Mouse (Mus musculus) lung, postnatal 14 days (tissue): ENCODE measurements at regions not wholly inside any gene's neighbourhood (a gene's known extent, or its start where the extent isn't known, plus 50 kb on each side); places are given as distances from the start of the nearest gene placed in this dataset.
A peak's percentile ranks its signal among the peaks of the same experiment; 100 is the strongest.
"Not testable (repeated sequence)": the region's sequence is repeated elsewhere in the genome, so short reads cannot be mapped to it uniquely, and the experiment has no call there.

Experiments used
- DNase-seq: peaks from one replicate; pipeline ENCODE4 v3.0.0; 2021

DNA sequence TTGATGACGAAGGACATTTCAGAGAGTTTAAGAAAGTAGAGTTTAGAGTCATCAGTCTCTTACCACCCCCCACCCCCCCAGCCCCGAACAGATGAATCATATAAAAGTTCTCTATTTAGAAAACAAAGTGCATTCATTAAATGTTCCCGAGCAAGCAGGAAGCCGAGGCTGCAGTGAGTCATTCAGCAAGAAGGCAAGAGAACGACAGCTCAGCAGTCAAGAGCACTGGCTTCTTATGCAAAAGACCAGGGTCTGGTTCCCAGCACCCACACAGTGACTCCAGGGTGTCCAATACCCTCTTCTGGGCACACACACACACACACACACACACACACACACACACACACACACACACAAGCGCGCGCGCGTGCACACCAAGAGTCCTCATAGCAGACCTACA lies 107.0 kb upstream of the Spata13 start:
- no peak for DNase-seq

DNA sequence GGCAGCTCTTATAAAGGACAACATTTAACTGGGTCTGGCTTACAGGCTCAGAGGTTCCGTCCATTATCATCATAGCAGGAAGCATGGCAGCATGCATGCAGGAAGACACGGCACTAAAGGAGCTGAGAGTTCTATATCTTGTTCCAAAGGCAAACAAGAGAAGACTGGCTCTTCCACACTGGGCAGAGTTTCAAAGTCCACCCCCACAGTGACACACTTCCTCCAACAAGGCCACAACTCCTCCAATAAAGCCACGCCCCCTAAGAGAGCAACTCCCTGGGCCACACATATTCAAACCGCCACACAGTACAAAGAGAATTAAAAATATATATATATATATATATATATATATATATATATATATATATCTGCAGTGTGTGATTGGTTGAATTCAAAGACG lies 105.8 kb upstream of the Spata13 start:
- peak; percentile 32 for DNase-seq

DNA sequence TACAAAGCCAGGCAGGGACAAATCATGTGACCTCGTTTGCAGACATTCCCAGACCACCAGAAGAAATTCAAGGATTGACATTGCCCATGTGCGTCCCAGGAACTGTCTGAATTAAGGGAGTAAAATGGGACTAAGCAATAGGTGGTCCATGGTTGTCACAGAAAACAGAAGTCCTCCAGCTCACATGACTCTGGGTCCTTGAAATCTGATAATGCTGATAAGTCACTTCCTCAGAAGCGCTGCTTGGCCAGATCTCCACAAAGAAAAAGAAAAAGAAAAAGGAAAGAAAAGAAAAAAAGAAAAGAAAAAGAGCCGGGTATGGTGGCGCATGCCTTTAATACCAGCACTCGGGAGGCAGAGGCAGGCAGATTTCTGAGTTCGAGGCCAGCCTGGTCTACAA lies 105.3 kb upstream of the Spata13 start:
- DNase-seq: no peak

DNA sequence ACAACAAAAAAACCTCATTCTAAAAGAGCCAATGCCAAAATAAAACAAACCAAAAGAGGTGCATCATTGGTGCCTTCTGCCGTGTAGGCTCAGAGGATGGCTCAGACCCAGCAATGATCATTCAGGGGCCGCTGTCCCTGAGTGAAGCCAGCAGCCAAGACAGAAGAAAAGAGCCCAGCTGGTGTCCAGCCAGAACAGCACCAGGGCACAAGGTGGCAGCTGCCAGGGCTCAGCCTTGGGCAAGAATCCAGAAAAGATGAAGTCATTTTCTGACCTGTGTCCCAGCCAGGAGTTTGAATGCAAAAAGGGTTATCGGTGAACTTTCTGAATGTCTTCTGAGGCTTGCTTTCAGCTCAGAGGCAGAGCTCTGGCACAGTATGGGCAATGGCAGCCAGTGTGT lies 104.8 kb upstream of the Spata13 start:
- peak; percentile 43 for DNase-seq

DNA sequence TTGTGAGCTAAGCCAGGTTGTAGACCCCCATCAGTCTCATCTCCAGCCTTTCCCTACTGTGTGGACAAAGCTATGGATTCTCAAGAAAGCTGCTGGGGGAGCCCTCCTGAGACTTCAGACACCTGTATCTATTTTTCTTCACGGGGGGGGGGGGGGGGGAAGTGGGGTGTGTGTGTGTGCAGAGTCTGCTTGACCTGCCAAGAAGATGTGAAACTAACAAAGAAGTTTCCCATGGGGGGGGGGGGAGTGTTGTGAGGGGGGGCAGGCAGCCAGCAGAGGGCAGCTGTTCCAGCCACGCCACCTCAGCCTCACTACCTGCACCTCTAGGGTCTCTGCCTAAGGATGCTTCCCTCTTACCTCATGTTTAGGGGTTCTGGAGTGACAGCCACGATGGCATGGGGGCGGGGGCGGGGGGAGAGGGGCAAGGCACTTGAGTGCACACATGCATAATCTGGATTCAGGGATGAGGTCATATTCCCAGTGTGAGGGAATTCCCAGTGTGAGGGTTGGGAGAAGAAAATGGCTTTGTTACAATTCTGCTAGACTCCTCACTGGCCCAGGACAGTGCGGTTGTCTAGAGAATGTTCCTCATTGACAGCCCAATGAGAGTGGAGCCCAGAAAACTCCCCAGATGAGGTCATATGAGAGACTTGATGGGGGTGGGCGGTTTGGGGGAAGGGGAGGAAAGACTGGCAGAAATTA lies 104.0 kb upstream of the Spata13 start:
- no peak for DNase-seq

DNA sequence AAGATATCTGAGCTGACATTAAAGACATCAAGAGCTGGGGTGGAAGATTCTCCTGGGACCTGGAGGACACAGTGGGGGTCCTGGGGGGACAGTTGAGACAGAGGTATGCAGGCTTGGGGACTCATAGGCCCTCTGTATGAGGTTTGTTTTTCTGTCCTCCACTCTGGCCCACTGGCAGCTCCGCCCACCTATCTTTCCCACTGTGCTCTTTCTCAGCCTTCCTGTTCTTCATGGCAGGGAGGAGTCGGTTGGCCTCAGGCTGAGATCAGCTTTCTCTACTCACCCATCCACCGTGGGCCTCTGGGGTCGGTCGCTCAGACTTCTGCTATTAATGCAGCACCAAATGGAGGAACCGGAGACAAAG lies 103.5 kb upstream of the Spata13 start:
- no peak for DNase-seq

DNA sequence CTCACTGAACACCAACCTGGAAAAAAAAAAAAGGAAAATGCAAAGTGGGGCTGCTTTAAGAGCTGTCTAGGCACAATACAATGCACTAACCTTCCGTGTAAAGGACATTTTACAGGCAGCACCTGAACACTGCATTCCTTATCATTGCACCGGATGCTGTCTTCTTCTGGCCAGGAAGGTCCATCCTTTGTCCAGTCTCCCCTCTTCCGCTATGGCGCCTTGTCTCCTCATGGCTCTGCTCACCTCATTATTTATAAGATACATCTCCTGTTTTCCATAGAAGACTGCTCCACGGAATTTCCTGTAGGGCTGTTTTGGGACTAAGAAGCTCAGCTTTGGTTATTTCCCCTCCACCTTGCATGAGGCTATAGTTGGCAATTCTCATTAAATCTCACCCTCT lies 102.8 kb upstream of the Spata13 start:
- no peak for DNase-seq

DNA sequence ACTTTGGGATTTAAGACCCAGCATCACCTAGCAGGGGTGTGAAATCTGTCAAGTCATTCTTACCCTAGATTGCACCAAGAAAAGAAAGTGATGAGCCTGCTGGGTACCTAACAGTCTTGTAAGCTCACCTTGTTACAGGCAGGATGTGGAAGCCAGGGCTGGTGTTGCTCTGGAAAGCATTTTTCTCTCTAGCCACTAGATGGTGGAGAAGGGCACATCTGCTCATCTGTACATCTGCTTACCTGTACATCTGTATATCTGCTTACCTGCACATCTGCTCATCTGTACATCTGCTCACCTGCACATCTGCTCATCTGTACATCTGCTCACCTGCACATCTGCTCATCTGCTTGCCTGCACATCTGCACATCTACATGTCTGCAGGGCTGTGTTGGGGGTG lies 102.0 kb upstream of the Spata13 start:
- no peak for DNase-seq

DNA sequence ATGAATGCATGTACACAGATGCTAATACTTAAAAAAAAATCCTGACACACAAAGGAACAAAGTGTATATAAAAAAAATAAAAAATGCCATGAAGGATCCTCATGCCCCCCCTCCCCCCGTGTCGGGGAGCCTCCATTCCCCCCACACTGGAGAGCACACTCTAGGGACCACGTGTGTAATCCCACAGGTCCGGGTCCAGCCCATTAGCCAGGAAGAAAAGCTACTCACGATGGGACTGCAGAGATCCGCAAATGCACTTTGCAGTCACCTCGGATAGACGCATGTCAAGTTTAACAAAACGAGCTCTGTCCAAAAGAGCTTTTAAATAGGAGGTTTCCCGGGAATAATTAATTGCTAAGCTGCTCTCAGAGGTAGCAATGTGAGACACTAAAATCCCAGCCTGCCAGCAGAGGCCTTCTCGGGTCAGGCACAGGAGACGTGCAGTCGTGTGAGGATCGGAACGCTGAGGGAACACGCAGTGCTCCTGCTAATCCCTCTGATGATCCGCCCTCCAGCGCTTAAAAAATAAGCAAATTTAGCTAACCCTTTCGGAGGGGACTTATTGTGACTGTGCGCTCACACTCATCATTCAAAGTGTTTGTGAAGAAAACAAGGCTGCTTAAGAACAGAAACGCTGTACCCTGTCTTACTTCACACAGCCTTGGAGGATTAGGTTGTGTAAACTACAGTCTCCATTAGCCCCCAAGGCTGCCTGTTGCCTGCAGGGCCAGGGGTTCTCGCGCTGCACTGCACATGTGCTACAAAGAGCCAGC lies 100.2 kb upstream of the Spata13 start:
- peak; percentile 31 for DNase-seq

DNA sequence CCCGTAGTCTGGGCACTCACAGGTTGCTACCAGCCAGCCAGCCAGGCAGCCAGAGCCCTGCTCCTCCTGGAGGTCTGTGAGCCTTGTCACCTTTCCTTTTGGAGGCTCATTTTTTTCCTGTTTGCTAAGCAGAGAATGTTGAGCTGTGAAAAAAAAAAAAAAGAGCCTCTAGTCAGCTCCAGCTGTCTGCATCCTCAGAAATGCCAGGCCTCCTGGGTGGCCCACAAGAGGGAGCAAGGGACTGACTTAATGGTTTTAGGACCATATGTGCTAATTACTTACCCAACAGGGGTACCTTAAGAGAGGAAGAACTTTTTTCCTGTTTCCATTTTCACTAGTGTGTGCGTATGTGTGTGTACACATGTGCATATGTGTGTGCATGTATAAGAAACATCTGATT lies 94.8 kb upstream of the Spata13 start:
- DNase-seq: no peak

DNA sequence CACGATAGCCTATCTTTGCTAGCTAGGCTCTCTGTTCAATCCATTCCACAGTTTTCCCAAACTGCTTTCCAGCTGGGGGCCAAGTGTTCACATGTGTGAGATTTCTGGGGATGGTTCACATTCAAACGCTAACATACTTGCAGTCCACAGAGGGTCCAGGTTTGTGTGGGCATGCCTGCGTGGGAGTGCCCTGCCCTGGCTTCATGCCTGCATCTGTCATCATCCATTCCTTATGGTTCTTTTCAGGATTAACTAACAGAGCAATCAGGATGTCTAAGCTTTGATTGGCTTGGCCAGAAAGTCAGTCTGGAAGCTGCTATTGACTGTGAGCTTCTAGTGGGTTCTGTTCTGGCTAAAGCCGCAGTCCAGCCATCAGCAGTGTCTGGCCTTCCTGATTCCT lies 93.7 kb upstream of the Spata13 start:
- DNase-seq: no peak

DNA sequence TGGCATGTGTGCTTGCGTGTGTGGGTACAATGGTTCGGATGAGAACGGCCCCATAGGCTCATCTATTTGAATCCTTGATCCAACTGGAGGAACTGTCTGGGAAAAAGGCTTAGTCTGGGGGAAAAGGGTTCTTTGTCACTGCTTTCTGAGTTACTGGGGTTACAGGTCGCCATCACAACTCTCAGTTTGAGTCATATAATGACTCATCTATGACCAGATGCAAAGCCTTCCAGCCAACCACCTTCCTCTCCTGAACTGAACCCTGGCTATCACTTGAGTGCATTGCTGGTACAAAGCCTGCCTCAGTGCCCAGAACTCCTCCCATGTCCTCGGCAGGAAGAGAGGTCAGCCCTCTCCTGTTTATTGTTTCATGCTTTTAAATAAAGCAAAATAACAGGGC lies 92.2 kb upstream of the Spata13 start:
- DNase-seq: no peak

DNA sequence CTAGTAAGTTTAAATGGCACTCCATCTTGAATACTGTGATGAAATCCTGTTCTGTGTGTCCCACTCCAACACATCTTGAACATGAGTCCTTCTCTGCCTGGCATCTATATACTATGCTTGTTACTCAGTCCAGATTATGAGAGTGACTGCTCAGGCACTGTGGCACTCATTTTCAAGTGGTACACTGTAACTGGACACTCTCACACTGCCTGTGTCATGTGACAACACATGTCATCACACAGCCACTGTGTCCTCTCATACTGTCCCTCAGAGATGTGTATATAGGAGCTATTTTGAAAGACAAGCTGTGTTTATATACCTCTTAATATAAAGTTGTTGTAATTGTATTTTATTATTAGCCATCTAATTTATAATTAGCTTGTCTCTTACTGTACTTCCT lies 89.0 kb upstream of the Spata13 start:
- no peak for DNase-seq

DNA sequence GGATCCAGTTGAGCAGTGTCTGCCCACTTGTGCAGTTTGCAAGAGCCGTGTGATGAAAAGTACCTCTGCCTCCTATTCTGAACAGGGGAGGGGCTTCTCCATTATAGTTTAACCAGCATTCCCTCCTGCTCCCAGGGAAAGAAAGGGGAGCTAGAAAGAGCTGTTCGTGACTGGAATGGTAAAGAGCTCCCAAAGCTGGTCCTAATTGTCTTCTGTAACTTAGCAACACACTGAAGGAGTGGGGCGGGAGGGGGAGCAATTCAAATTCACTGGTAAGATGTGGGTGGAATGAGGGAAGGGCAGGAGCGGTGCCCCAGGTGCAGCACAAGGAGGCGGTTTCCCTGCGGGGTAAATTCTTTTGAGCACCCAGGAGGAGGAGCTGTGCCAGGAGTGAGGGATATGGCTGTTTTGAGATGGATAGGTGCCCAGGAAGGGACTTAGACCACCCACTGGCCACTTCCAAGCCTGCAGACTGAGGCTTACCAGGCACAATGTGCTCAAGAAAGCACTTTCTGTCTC lies 79.5 kb upstream of the Spata13 start:
- no peak for DNase-seq

DNA sequence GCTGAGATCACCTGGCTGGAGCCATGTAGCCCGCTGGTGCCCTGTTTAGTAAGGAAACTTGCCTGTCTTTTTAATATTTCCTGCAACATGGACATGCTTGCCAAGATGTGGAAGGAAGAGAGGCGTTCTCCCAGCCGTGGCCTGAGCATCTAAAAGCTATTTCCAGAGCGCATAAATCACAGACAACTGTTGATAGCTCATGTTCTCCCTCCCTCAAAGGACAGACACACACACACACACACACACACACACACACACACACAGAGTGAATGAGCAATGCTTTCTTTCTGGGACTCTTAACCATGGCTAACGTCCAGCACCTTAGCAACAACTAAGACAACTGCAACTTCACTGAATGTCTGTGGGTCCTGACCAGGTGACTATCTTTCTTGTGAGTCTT lies 77.3 kb upstream of the Spata13 start:
- DNase-seq: peak; percentile 24

DNA sequence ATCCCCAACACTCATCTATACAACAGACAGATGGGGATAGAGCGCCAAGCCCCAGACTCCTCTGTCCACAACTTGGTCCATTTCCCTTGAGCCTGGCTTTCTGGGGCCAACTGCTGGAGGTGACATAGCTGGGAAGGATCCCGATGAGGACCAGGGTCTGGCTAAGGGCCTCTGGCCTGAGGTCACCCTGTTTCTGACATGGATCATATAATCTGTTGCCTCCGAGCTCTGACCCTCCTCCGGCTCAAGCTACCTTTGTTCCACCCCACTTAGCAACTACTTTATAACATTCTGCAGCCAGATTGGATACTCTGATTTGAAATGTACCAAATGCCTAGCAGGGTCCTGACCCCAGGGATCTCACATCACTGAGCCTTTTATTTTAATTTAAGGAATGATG lies 76.8 kb upstream of the Spata13 start:
- no peak for DNase-seq

DNA sequence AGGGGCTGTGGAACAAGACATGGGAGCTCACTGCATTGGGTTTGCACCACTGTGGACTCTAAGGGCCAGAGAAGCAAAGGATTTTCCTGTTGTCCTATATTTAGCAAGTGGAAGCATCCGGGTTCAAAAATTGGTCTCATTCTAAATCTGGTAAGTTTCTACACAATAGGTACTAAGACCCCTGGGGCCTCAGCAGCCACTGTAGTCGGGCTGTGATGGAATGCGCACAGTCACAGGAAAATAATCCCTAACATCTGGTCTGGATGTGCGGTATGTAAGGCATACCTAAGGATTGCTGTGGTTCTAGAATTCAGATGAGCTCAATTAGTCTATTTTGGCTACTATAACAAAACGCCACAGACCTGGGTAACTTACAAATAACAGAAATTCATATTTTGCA lies 74.4 kb upstream of the Spata13 start:
- no peak for DNase-seq

DNA sequence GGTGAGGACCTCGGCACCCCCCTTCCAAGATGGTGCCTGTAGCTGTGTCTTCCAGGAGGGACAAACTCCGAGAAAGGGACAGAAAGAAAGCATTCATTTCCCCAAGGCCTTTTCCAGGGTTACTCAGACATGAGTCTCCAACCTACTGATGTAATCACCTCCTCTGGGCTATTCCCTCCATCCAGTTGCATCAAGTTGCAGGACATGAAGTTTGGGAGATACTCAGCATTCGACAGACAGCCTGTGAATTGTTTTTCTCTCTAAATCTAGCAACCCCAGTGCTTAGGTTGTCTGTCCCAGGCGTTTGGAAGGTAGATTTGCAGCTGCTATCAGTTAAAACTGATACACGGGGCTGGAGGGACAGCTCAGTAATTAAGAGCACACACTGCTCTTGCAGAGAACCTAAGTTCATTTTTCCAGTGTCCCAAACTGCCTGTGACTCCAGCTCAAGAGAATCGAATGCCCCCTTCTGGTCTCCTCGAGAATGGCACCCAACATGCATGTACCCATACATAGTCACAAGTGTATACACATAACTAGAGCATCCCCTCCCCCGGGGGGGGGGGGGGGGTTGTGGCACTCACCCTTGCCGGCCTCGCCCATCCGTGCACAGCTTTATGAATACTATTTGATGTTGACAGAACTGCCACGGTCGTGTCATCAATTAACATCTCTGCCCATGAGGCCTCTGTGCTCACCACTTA lies 73.8 kb upstream of the Spata13 start:
- DNase-seq: peak; percentile 33

DNA sequence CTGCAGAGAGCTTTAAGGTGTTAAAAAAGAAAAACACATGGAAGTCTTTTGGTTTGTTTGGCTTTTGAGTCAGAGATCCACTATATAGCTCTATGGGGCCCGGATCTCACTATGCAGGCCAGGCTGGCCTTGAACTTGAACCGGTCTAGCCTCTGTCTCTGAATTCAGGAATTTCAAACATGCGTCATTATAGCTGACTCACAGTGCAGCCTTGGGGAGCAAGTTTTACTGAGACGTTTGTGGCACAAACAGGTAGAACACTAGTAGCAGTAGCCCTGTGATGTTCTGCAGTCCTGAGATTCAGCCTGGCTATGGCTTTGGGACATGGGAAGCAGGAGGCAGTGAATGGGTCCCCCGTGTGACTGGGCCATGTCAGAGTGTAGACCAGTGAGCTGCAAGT lies 57.5 kb upstream of the Spata13 start:
- DNase-seq: no peak

DNA sequence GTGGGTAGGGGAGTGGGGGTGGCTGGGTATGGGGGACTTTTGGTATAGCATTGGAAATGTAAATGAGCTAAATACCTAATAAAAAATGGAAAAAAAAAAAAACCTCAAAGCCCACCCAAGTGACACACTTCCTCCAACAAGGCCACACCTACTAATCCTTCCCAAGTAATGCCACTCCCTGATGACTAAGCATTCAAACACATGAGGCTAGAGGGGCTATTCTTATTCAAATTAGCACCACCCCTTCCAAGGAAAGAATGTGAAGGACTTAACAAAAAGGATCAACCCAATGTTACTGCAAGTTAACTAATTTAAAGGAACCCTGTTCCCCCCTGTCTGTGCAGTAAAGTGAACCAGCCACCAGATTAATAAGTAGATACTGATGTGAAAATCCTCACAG lies 53.7 kb upstream of the Spata13 start:
- not testable (repeated sequence) for DNase-seq
